31 mouse cellular contexts compared by ENCODE assay signal in the genomic region with DNA sequence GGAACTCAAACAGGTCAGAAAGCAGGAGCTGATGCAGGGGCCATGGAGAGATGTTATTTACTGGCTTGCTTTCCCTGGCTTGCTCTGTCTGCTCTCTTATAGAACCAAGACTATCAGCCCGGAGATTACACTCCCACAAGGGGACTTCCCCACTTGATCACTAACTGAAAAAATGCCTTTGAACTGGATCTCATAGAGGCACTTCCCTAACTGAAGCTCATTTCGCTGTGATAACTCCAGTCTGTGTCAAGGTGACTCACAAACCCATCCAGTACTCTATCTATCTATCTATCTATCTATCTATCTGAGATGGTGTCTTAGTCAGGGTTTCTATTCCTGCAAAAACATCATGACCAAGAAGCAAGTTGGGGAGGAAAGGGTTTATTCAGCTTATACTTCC. TPM values are rescaled to one million over a fixed set of nuclear protein-coding genes. Genes with fewer than 3 reads are reported as not detected.
DNase-seq lines count a peak whose midpoint lies in the region; ATAC-seq and TF ChIP-seq lines count a peak whose summit lies in the region.
"Had no signal": no experiment of that assay in that cellular context is flagged by ENCODE, and none has a peak within 500 bp of the region (broad histone marks: within the 10 kb centered on the region; RNA-seq: fewer than 3 reads in every experiment).

No protein-coding gene starts in this region.

- DNase-seq in 416B (ENCODE audit: low read depth) (peak; percentile 11), MEL (ENCODE audit: low read depth, low spot score) (peak; percentile 64)
- no peak for DNase-seq in neural tube, embryonic 10.5 days (ENCODE audit: extremely low spot score, low spot score)
- DNase-seq in adrenal gland, postnatal 10 days, result no peak
- no peak for DNase-seq in left cerebral cortex, postnatal 10 days (ENCODE audit: extremely low spot score in 1 of 2, low spot score in 2 of 2)
- DNase-seq: adrenal gland, adult 8-10 months; adrenal gland, postnatal 25 days; cerebellum, adult 11 months; cerebellum, adult 18-20 months; cerebellum, adult 8-10 months; cerebellum, adult 9-11 months; cerebellum, postnatal 14 days; cerebellum, postnatal 36 days had no signal

- H3K4me1 ChIP-seq in MEL (ENCODE audit: control insufficient read depth in 1 of 2, insufficient read depth in 2 of 2, low read length in 2 of 2), result peaks cover 12 to 14% of the 10 kb centered on the region in 2 experiments
- H3K4me1 ChIP-seq: embryonic facial prominence, embryonic 10.5 days; embryonic facial prominence, embryonic 12.5 days; forebrain, embryonic 12.5 days had no signal

- TF ChIP-seq POLR2A in MEL (IDR thresholded peaks at IDR 0.05; ENCODE audit: control insufficient read depth in 1 of 2, insufficient read depth in 1 of 2, low read depth in 1 of 2, low read length in 2 of 2, poor library complexity in 1 of 2), result no peak

- H3K4me3 ChIP-seq in MEL (ENCODE audit: control insufficient read depth in 1 of 2, insufficient read depth in 1 of 2, low read depth in 2 of 2, low read length in 2 of 2), result peak overlapping the region in 1 of 2 experiments; percentile 1; a peak in 2 of 4 replicates
- H3K4me3 ChIP-seq: embryonic facial prominence, embryonic 10.5 days; embryonic facial prominence, embryonic 12.5 days; forebrain, embryonic 12.5 days had no signal

- peak; percentile 74 to 78 for TF ChIP-seq EP300 in MEL (IDR thresholded peaks at IDR 0.05; ENCODE audit: low read depth in 1 of 2, low read length in 2 of 2)

- peaks cover 0 to 19% of the 10 kb centered on the region in 2 experiments; a peak in 2 of 4 replicates for H3K36me3 ChIP-seq in MEL (ENCODE audit: control insufficient read depth in 1 of 2, insufficient read depth in 2 of 2, low read length in 2 of 2)
- H3K36me3 ChIP-seq: embryonic facial prominence, embryonic 10.5 days; embryonic facial prominence, embryonic 12.5 days; forebrain, embryonic 12.5 days; G1E had no signal

- TF ChIP-seq RAD21 in MEL (IDR thresholded peaks at IDR 0.05; ENCODE audit: low read depth, low read length), result no peak

- H3K27ac ChIP-seq in MEL (ENCODE audit: control insufficient read depth, low read depth, low read length), result peak overlapping the region; percentile 83
- H3K27ac ChIP-seq: embryonic facial prominence, embryonic 10.5 days; embryonic facial prominence, embryonic 12.5 days; forebrain, embryonic 12.5 days had no signal

- H3K79me2 ChIP-seq in MEL (ENCODE audit: control insufficient read depth, insufficient read depth, low read length, poor library complexity), result no peaks in the 10 kb centered on the region

- no peaks in the 10 kb centered on the region for H3K27me3 ChIP-seq in MEL (ENCODE audit: control insufficient read depth in 1 of 2, insufficient read depth in 2 of 2, low read length in 2 of 2)
- H3K27me3 ChIP-seq: CH12.LX; embryonic facial prominence, embryonic 12.5 days; forebrain, embryonic 12.5 days; Patski had no signal

- intact Hi-C loops in left cerebral cortex, postnatal 10 days (cut with DNase I), result no loop called here

- 0 out of 2 replicates have a peak, but pooled peaks have one; percentile 43 for ATAC-seq in common myeloid progenitor, adult 5-6 weeks (replicated peaks; ENCODE audit: low read depth, poor library complexity, severe bottlenecking)
- ATAC-seq in megakaryocyte progenitor cell, adult 5-6 weeks (replicated peaks; ENCODE audit: poor library complexity), result peak; percentile 59
- ATAC-seq: activated CD4-positive, CD25-positive, alpha-beta regulatory T cell, adult 4 months; CD4-positive, CD25-positive, alpha-beta regulatory T cell, adult 4 months; forebrain, embryonic 14.5 days; forebrain, embryonic 16.5 days; Patski had no signal

- no peaks in the 10 kb centered on the region for H3K9me3 ChIP-seq in MEL (replicated peaks; ENCODE audit: insufficient read depth, low read length)
- H3K9me3 ChIP-seq: G1E had no signal

- no peak for TF ChIP-seq CTCF in MEL (IDR thresholded peaks at IDR 0.05 in 2 of 3, conservative IDR thresholded peaks at IDR 0.05 in 1 of 3; ENCODE audit: control insufficient read depth in 1 of 3, insufficient read depth in 1 of 3, low read depth in 2 of 3, low read length in 3 of 3, poor library complexity in 1 of 3, severe bottlenecking in 1 of 3)

- peak overlapping the region; percentile 14; the same call in 1 of the 2 replicates for H3K9ac ChIP-seq in MEL (ENCODE audit: control insufficient read depth, low read depth, low read length, poor library complexity, severe bottlenecking)
- H3K9ac ChIP-seq: embryonic facial prominence, embryonic 12.5 days; forebrain, embryonic 12.5 days had no signal

TF ChIP-seq in MEL, 35 proteins besides CTCF, POLR2A, EP300 and RAD21:
- TF ChIP-seq MYB (IDR thresholded peaks at IDR 0.05; ENCODE audit: low read depth, low read length) (peak; percentile 63; the same call in 1 of the 2 replicates), BHLHE40 (IDR thresholded peaks at IDR 0.05; ENCODE audit: borderline replicate concordance, low read depth, low read length) (no peak), KAT2A (conservative IDR thresholded peaks at IDR 0.05; ENCODE audit: low read depth, low read length) (no peak), POLR2AphosphoS2 (IDR thresholded peaks at IDR 0.05; ENCODE audit: low read length) (no peak), CHD2 (IDR thresholded peaks at IDR 0.05; ENCODE audit: low read length) (no peak), ZNF384 (IDR thresholded peaks at IDR 0.05; ENCODE audit: low read depth, low read length) (no peak), MYC (IDR thresholded peaks at IDR 0.05; ENCODE audit: low read depth, low read length) (no peak), NELFE (IDR thresholded peaks at IDR 0.05; ENCODE audit: low read depth, low read length) (no peak), TAL1 (IDR thresholded peaks at IDR 0.05; ENCODE audit: low read length) (no peak), MXI1 (IDR thresholded peaks at IDR 0.05; ENCODE audit: low read depth, low read length) (0 out of 2 replicates have a peak, but pooled peaks have one; percentile 16), E2F4 (IDR thresholded peaks at IDR 0.05; ENCODE audit: borderline replicate concordance, low read depth, low read length) (no peak), UBTF (IDR thresholded peaks at IDR 0.05; ENCODE audit: borderline replicate concordance, insufficient read depth, low read depth, low read length) (no peak), HCFC1 (IDR thresholded peaks at IDR 0.05; ENCODE audit: low read depth, low read length) (no peak), ZKSCAN1 (IDR thresholded peaks at IDR 0.05; ENCODE audit: low read depth, low read length) (no peak), CHD1 (IDR thresholded peaks at IDR 0.05; ENCODE audit: low read depth, low read length) (no peak), SMC3 (IDR thresholded peaks at IDR 0.05; ENCODE audit: low read depth, low read length) (no peak), GABPA (IDR thresholded peaks at IDR 0.05; ENCODE audit: low read depth, low read length) (no peak), RCOR1 (IDR thresholded peaks at IDR 0.05; ENCODE audit: low read depth, low read length) (no peak), MEF2A (IDR thresholded peaks at IDR 0.05; ENCODE audit: extremely low read depth, insufficient replicate concordance, low read depth, low read length, poor library complexity, severe bottlenecking) (no peak), SIN3A (IDR thresholded peaks at IDR 0.05; ENCODE audit: low read length) (peak; percentile 24; the same call in 1 of the 2 replicates), MAZ (IDR thresholded peaks at IDR 0.05; ENCODE audit: low read depth, low read length) (no peak), GATA1 (IDR thresholded peaks at IDR 0.05; ENCODE audit: low read depth, low read length) (peak; percentile 67), POLR2AphosphoS5 (IDR thresholded peaks at IDR 0.05; ENCODE audit: borderline replicate concordance, low read depth, low read length) (no peak), ZMIZ1 (IDR thresholded peaks at IDR 0.05; ENCODE audit: low read depth, low read length) (no peak), USF2 (IDR thresholded peaks at IDR 0.05; ENCODE audit: borderline replicate concordance in 1 of 2, insufficient read depth in 1 of 2, low read depth in 1 of 2, low read length in 2 of 2) (no peak), ELF1 (IDR thresholded peaks at IDR 0.05; ENCODE audit: low read depth, low read length) (0 out of 2 replicates have a peak, but pooled peaks have one; percentile 7), MAFK (IDR thresholded peaks at IDR 0.05; ENCODE audit: borderline replicate concordance, low read depth, low read length) (no peak), MAX (IDR thresholded peaks at IDR 0.05; ENCODE audit: low read length) (no peak), TBP (IDR thresholded peaks at IDR 0.05; ENCODE audit: low read depth, low read length) (no peak), ETS1 (IDR thresholded peaks at IDR 0.05; ENCODE audit: low read depth, low read length) (peak; percentile 49), JUND (IDR thresholded peaks at IDR 0.05; ENCODE audit: low read depth, low read length) (no peak), NRF1 (IDR thresholded peaks at IDR 0.05; ENCODE audit: insufficient read depth, low read depth, low read length, poor library complexity, severe bottlenecking) (no peak), USF1 (IDR thresholded peaks at IDR 0.05; ENCODE audit: low read depth, low read length) (no peak), TCF12 (IDR thresholded peaks at IDR 0.05; ENCODE audit: low read depth, low read length) (peak; percentile 50), ZC3H11A (IDR thresholded peaks at IDR 0.05; ENCODE audit: low read depth, low read length) (no peak)
TF ChIP-seq in MEL: peak in this region for 7.

RNA-seq across cellular contexts. Expression of a gene that starts 41.3 kb away (rescaled TPM):
- total RNA-seq in MEL (2012; rRNA removed), result not detected in 2 replicates
- not detected for polyA plus RNA-seq in MEL (2012; ENCODE audit: insufficient read depth in 1 of 2, insufficient read length in 2 of 2, low read depth in 1 of 2, low replicate concordance in 2 of 2, missing spikeins in 1 of 2)
- total RNA-seq in common myeloid progenitor, adult 5-6 weeks (2017), result not detected in 2 replicates
- total RNA-seq in megakaryocyte progenitor cell, adult 5-6 weeks (2015), result 14.1 and 19.8 TPM in 2 replicates
- total RNA-seq in megakaryocyte progenitor cell, adult 5-6 weeks (2017), result 1.2 and 5.4 TPM in 2 replicates
- total RNA-seq in adrenal gland, postnatal 10 days (2021), result not detected
- total RNA-seq in left cerebral cortex, postnatal 10 days (2021), result not detected
- total RNA-seq: adrenal gland, adult 18-20 months; adrenal gland, adult 8-10 months; adrenal gland, postnatal 25 days; CH12.LX; G1E had no signal
- polyA plus RNA-seq: activated CD4-positive, CD25-positive, alpha-beta regulatory T cell, adult 4 months; brain, embryonic 14.5 days; C2C12; cortical plate, adult 2 months; embryonic facial prominence, embryonic 10.5 days; embryonic facial prominence, embryonic 12.5 days; forebrain, embryonic 12.5 days; forebrain, embryonic 14.5 days; forebrain, embryonic 16.5 days; frontal cortex, adult 2 months; G1E; Patski had no signal

RNA-seq across cellular contexts. Expression of a gene that starts 56.6 kb away (rescaled TPM):
- total RNA-seq in MEL (2012; rRNA removed), result not detected in 2 replicates
- not detected for polyA plus RNA-seq in MEL (2012; ENCODE audit: insufficient read depth in 1 of 2, insufficient read length in 2 of 2, low read depth in 1 of 2, low replicate concordance in 2 of 2, missing spikeins in 1 of 2)
- total RNA-seq in common myeloid progenitor, adult 5-6 weeks (2017), result not detected in 2 replicates
- total RNA-seq in megakaryocyte progenitor cell, adult 5-6 weeks (2015), result not detected in 2 replicates
- not detected in 2 replicates for total RNA-seq in megakaryocyte progenitor cell, adult 5-6 weeks (2017)
- total RNA-seq in adrenal gland, postnatal 10 days (2021), result not detected
- total RNA-seq in left cerebral cortex, postnatal 10 days (2021), result not detected
- total RNA-seq: adrenal gland, adult 18-20 months; adrenal gland, adult 8-10 months; adrenal gland, postnatal 25 days; adrenal gland, postnatal 4 days; CH12.LX had no signal
- polyA plus RNA-seq: activated CD4-positive, CD25-positive, alpha-beta regulatory T cell, adult 4 months; brain, embryonic 14.5 days; C2C12; CD4-positive, CD25-positive, alpha-beta regulatory T cell, adult 4 months; cortical plate, adult 2 months; embryonic facial prominence, embryonic 10.5 days; embryonic facial prominence, embryonic 12.5 days; forebrain, embryonic 12.5 days; forebrain, embryonic 14.5 days; forebrain, embryonic 16.5 days; frontal cortex, adult 2 months; G1E; Patski had no signal

Comparison
In these comparisons a context has a peak if more than half of its experiments do, and no peak if none do; other contexts are left out.
1. DNase-seq: peak in 416B (single experiment) and MEL (single experiment); none in neural tube, embryonic 10.5 days (single experiment), adrenal gland, postnatal 10 days (single experiment) and left cerebral cortex, postnatal 10 days (0 of 2).